Mouse (Mus musculus) adrenal gland, postnatal 14 days (tissue): ENCODE measurements around the gene Cd80. TPM values are rescaled to one million over a fixed set of nuclear protein-coding genes. Genes with fewer than 3 reads are reported as not detected.
A peak's percentile ranks its signal among the peaks of the same experiment; 100 is the strongest.
"Not testable (repeated sequence)": the region's sequence is repeated elsewhere in the genome, so short reads cannot be mapped to it uniquely, and the experiment has no call there.

Source experiments
- DNase-seq: peaks from one replicate; pipeline ENCODE4 v3.0.0; 2021; ENCODE audit warnings: mixed read lengths
- long read RNA-seq, 2 experiments: library from polyadenylated mRNA; stranded (forward); transcript quantifications; one replicate each; pipeline ENCODE4 v2.0.0; 2021
- total RNA-seq: library from RNA; stranded (reverse); gene quantifications from 2 replicates; pipeline ENCODE4 v1.2.3, GENCODE M21; 2021

Gene Cd80
- total RNA-seq: 0.56 and 2.0 TPM in 2 replicates
- long read RNA-seq, experiment 1, partial matches to known transcripts: 0 of 13 reads
- long read RNA-seq, experiment 1, other reads (novel, unspliced or antisense): 13 of 13 reads
- long read RNA-seq, experiment 2, partial matches to known transcripts: 0 of 7 reads
- long read RNA-seq, experiment 2, other reads (novel, unspliced or antisense): 7 of 7 reads

- DNase-seq: no peak
These were observed at the start of gene Cd80 for GRCm38 (mm10) chr16:38455511-38456418. Gene Cd80, plus strand, starts transcription at chr16:38455561.

DNA sequence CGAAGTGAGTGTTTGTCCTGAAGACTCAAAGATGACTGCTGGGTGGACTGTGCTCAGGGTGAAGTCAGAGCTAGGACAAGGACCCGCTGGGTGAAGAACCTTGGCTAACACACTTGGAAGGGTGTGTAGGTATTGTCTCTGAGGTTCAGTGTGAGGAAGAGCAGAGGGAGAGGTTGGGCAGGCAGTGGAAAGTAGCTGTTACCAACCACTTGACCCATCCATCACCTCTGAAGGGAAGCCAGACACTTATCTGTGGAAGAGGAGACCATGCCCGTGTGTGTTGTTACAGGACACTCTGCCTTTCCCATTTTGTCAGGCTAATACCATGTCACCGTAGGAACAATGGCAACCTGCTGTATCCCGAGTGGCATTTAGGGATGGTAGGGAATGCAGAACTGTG is 49.1 kb upstream of the Cd80 start:
- no peak for DNase-seq

- DNase-seq: no peak
These were observed 48.7 kb upstream of the Cd80 start for GRCm38 (mm10) chr16:38406708-38407107.

DNA sequence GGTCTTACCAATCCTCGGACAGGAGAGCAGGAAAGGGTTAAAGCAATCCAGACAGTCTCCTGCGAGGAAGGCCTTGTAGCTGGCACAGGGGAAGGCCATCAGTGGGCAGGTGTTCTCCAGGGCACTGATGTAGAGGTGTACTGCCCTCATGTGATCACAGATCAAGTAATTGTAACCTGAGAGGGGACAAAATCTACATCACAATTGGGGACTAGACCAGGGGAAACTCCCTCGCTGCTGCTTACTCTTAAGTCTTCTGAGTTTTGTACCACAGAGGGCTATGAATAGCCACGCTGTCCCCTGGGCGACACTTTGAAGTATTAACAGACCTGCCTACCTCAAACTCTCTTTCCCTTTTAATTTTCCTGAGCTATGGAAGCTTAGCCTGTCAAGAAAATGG is 47.8 kb upstream of the Cd80 start:
- no peak for DNase-seq

GRCm38 (mm10) chr16:38408416-38408815 is 46.9 kb upstream of the Cd80 start:
- no peak for DNase-seq

- DNase-seq: no peak
These were observed 40.4 kb upstream of the Cd80 start for GRCm38 (mm10) chr16:38414953-38415352.

DNA sequence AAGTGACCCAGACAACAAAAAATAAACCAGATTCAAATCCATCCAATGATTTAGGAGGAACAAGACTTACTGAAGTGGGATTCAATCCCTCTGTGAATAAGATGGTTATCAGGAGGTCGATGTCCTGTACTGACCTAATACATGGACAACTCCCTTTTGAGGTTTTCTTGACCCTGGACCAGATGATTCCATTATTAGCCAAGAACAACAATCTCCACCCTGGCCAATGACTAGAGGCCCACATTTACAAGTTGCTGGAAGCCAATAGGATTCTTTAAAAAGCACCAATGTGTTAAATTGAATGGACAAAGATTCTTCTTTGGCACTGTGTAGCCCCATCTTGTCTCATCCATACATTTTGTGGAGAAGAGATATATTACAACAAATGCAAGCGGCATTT is 30.0 kb upstream of the Cd80 start:
- no peak for DNase-seq

- DNase-seq: no peak
These were observed 29.6 kb upstream of the Cd80 start for GRCm38 (mm10) chr16:38425799-38426198.

DNA sequence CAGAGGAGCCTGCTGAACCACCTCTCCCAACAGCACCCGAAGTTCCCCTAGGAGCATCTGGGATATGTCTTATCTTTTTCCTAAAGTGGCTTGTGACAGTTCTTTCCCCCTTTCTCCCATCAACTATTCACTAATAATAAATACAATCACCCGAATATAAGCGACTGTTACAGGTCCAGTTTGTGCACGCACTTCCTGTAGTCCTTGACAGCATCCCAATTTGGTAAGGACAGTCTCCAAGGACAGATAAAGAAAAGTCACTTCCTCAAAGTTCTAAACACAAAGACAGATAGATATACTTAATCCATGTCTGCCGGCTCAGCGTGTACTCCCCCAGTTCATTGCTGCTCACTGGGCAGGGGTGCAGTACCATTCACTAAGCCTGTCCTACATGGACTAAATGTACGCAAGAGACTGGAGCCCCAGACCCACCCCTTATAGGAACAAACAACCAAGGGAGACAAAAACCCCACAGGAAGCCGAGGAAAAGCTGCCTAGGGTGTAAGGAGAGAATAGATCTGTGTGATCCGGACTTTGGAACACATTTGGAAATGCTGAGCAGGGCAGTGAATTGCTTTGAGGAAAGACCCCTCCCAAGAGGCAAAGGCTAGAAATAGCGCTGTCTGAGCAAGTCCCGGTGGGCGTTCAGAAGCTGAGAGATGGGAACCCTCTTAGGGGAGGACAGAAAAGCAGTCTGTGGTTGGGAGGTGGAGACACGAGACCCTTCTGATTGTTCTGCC is 23.7 kb upstream of the Cd80 start:
- DNase-seq: peak; percentile 42

DNA sequence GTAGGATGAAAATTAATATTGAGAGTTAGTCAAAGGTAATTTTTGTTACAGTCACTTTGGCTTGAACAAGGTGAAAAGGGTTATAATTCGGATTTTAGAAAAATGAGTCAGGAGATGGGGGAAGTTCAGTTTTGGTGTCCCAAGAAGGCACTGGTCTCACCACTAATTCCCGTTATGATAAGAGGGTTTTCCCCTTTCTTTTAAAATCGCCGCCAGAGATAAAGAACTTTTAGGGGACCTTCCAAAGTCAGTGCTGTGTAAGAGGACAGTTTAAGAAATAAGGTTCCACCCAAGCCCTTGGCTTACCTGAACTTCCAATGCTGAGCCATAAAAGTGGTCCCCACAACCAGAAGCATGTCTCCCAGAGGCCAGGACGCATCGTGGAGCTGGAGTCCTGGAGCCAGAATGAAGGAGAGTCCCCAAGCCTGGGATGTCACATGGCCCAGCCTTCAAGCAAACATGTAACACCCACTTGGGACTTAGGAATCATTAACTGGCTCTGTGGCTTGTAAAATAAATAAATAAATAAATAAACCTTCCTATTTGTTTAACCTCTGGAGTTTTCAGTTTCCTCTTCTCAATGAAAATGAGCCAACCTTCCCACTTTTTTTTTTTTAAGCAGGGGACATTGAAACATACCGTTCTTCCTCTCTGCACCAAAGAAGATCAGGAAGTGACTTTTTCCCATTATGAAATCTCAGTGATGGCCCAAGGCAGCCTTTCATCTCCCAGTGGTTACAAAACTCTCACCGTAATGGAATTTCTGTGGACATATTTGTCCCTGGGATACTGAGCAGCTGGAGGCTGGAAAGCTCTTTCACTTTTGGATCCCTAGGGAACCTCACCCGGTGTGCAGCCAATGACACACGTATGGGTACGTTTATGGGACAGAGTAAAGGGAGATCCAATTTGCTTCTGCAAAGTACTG is 22.6 kb upstream of the Cd80 start, which contains the start of gene Pla1a:
Gene Pla1a (minus strand): TSS at position 648 of the 928 bp plus-strand sequence.
- peak; percentile 53 for DNase-seq

DNA sequence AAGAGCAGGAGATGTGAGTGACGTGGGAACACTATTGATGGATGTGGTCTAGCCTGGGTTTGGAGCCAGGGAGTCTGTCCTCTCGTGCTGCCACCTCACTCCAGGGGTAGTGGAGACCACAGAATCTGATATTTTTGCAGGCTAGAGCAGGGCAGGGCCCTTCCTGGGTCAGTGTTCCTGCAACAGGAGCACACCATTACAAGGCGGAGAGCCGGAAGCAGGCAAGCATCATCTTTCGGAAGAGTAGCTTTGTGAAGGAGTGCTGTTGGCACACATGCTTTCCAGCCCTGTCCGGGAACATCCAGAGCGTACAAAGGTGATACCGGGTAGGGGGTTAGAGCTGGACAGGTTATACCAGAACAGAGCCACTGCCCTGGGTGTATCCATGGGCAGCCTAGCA is 21.8 kb upstream of the Cd80 start:
- DNase-seq: no peak

DNA sequence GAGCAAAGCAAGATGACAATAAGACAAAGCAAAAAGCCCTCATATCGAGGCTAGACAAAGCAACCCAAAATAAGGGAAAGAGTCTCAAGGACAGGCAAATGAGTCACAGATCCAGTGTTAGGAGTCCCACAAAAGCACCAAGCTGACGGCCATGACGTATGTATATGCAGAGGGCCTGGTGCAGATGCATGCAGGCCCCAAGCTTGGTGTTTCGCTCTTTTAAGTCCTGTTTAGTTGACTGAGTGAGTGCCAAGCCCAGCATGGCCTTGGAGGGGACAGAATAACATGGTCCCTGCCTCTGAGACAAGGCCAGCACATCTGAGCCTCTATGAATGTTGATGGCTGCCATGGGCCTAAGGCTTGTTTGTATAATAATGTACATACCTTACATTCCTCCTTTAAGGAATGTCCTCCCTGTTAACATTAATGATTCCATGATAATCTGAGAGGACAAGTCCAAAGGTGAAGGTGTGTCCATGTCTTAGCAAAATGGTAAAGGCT is 21.0 kb upstream of the Cd80 start:
- DNase-seq: peak; percentile 30

GRCm38 (mm10) chr16:38439190-38439589 is 16.2 kb upstream of the Cd80 start:
- DNase-seq: no peak

DNA sequence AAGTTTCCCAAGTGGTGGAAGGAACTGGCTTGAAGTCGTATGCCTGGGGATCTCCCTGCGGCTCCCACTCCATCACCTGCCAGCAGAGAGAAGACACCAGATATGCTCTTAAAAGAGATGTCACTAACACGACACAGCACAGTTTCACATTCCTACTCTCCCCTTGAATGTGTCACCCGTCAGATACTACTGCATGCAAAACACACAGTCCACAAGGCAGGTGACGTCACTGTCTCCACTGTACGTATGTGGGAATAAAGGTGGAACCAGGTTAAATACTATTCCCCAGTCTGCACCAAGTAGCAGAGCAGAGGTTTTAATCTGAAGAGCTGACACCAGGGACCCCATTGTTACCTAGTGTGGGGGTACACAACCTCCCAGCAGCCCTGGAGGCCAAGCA is 15.0 kb upstream of the Cd80 start:
- no peak for DNase-seq

DNA sequence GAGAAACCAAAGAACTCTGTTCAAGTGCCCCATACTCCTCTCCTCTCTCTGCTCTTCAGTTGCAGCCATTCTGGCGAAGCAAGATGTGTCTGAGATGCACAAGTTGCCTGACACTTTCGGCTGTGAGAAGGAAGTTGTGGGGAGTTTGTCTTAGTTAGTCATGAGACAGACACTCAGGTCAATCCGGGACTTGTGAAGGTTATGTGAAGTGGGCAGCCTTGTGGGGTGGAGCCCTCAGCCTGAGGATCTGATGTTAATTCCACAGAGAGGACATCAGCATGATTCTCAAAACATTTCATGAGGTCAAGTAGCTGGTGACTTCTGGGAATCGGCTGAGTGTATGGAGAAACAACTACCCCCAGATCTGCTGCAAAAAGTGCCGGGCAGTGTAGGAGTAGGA is 13.8 kb upstream of the Cd80 start:
- DNase-seq: no peak

GRCm38 (mm10) chr16:38442216-38442615 is 13.1 kb upstream of the Cd80 start:
- no peak for DNase-seq

- no peak for DNase-seq
These were observed 11.5 kb upstream of the Cd80 start for GRCm38 (mm10) chr16:38443721-38444464.

GRCm38 (mm10) chr16:38445046-38445445 is 10.3 kb upstream of the Cd80 start:
- DNase-seq: no peak

DNA sequence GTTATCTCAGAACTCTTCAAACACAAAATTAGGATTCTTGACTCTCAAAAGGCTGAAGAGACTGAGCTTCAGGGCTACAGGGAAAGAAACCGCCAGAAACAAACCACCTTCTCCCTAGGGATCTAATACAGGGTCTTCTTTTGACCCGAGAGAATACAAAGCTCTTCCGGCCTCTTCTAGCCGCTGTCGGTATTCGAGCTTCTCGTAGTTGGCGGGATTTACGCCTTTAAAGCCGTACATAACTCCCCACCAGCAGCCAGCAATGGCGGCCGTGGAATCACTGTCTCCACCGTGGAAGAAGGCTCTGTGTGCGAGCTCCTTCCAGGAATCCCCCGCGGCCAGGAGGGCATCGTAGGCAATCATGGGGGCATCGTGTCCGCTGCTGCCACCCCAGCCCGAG is 9.8 kb upstream of the Cd80 start:
- no peak for DNase-seq

DNA sequence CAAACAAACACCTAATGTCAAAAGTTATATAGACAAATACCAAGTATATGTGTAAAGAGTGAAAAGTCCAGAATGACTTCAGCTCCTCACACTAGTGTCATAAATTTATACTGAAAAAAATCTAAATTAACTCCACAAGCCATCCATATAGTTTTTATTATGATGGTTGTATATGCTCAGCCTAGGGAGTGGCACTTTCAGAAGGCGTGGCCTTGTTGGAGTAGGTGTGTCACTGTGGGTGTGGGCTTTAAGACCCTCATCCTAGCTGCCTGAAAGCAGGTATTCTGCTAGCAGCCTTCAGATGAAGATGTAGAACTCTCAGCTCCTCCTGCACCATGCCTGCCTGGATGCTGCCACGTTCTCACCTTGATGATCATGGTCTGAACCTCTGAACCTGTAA is 9.2 kb upstream of the Cd80 start:
- DNase-seq: not testable (repeated sequence)

GRCm38 (mm10) chr16:38447366-38447765 is 8.0 kb upstream of the Cd80 start:
- DNase-seq: no peak
